ENCODE assay signal across 18 mouse cellular contexts in genomic region chr8:91205897-91206296, GRCm38 (mm10). TPM values are rescaled to one million over a fixed set of nuclear protein-coding genes. Genes with fewer than 3 reads are reported as not detected.
DNase-seq lines count a peak whose midpoint lies in the region; ATAC-seq lines count a peak whose summit lies in the region.
"Had no signal": no experiment of that assay in that cellular context is flagged by ENCODE, and none has a peak within 500 bp of the region (broad histone marks: within the 10 kb centered on the region; RNA-seq: fewer than 3 reads in every experiment).

No protein-coding gene starts in this region.

- DNase-seq in kidney, postnatal 36 days: no peak
- peak; percentile 18 for DNase-seq in brain, adult 2 months (ENCODE audit: low read depth, low spot score)
- DNase-seq in gastrocnemius, postnatal 25 days: no peak
- DNase-seq: adrenal gland, adult 2 months; adrenal gland, postnatal 10 days; adrenal gland, postnatal 25 days; cerebellum, adult 11-12 months; cerebellum, adult 2 months; cerebellum, adult 9-10 months; cerebellum, postnatal 10 days; cerebellum, postnatal 25 days had no signal

- H3K27me3 ChIP-seq in kidney, embryonic 14.5 days (ENCODE audit: control insufficient read depth, insufficient read depth, low read length): no peaks in the 10 kb centered on the region
- peaks cover 2% of the 10 kb centered on the region for H3K27me3 ChIP-seq in megakaryocyte, embryonic 14.5 days (replicated peaks)
- H3K27me3 ChIP-seq: embryonic facial prominence, embryonic 12.5 days; forebrain, embryonic 13.5 days; forebrain, embryonic 15.5 days had no signal

- no peak overlapping the region for H3K4me3 ChIP-seq in kidney, embryonic 14.5 days (ENCODE audit: low read length)
- peak overlapping the region; percentile 51 for H3K4me3 ChIP-seq in megakaryocyte, embryonic 14.5 days (replicated peaks)
- H3K4me3 ChIP-seq: embryonic facial prominence, embryonic 10.5 days; embryonic facial prominence, embryonic 12.5 days; forebrain, embryonic 13.5 days; forebrain, embryonic 15.5 days had no signal

- no peaks in the 10 kb centered on the region for H3K4me1 ChIP-seq in kidney, embryonic 14.5 days (ENCODE audit: control insufficient read depth, insufficient read depth, low read length)
- H3K4me1 ChIP-seq in megakaryocyte, embryonic 14.5 days: no peaks in the 10 kb centered on the region
- H3K4me1 ChIP-seq: embryonic facial prominence, embryonic 10.5 days; embryonic facial prominence, embryonic 12.5 days; forebrain, embryonic 13.5 days; forebrain, embryonic 15.5 days had no signal

- no peak overlapping the region for H3K27ac ChIP-seq in kidney, embryonic 14.5 days (ENCODE audit: low read depth, low read length)
- H3K27ac ChIP-seq: embryonic facial prominence, embryonic 10.5 days; embryonic facial prominence, embryonic 12.5 days; forebrain, embryonic 13.5 days; forebrain, embryonic 15.5 days had no signal

- H3K36me3 ChIP-seq in kidney, embryonic 14.5 days (ENCODE audit: control insufficient read depth, insufficient read depth, low read length): no peaks in the 10 kb centered on the region
- no peaks in the 10 kb centered on the region for H3K36me3 ChIP-seq in megakaryocyte, embryonic 14.5 days (replicated peaks; ENCODE audit: low read length)
- H3K36me3 ChIP-seq: embryonic facial prominence, embryonic 10.5 days; embryonic facial prominence, embryonic 12.5 days; forebrain, embryonic 15.5 days had no signal

- ATAC-seq in kidney, embryonic 14.5 days (ENCODE audit: low FRiP score, low TSS enrichment): peak; percentile 68
- ATAC-seq in megakaryocyte, adult 5-6 weeks (ENCODE audit: poor library complexity, severe bottlenecking): no peak
- ATAC-seq: forebrain, embryonic 13.5 days; forebrain, embryonic 15.5 days had no signal

- H3K4me2 ChIP-seq in kidney, embryonic 14.5 days (replicated peaks; ENCODE audit: low read depth, low read length): no peak overlapping the region
- H3K4me2 ChIP-seq: embryonic facial prominence, embryonic 12.5 days; forebrain, embryonic 13.5 days; forebrain, embryonic 15.5 days had no signal

- WGBS in kidney, embryonic 14.5 days: 56% methylated on average over 6 of the region's 6 CpGs

- H3K9me3 ChIP-seq in kidney, embryonic 14.5 days (ENCODE audit: control insufficient read depth, low read length): no peaks in the 10 kb centered on the region
- H3K9me3 ChIP-seq in megakaryocyte, embryonic 14.5 days: peaks cover 10% of the 10 kb centered on the region; the same call in 1 of the 2 replicates
- H3K9me3 ChIP-seq: embryonic facial prominence, embryonic 10.5 days; embryonic facial prominence, embryonic 12.5 days; forebrain, embryonic 13.5 days; forebrain, embryonic 15.5 days had no signal

- H3K9ac ChIP-seq in kidney, embryonic 14.5 days (ENCODE audit: low read depth, low read length): no peak overlapping the region
- H3K9ac ChIP-seq: embryonic facial prominence, embryonic 12.5 days; forebrain, embryonic 13.5 days; forebrain, embryonic 15.5 days had no signal

RNA-seq across cellular contexts. Expression of gene Aktip, which starts 6.1 kb away (rescaled TPM):
- 60.3 and 69.5 TPM in 2 replicates for polyA plus RNA-seq in kidney, embryonic 14.5 days (2014; fragmentation: Nextera tagmentation; extraction: Ambion mirVana)
- 3.2 TPM in 1 of 2 replicates, not detected in the other for polyA plus RNA-seq in megakaryocyte, embryonic 14.5 days (2012; ENCODE audit: insufficient read depth, low replicate concordance)
- total RNA-seq in megakaryocyte, adult 5-6 weeks (2015): 10.8 and 11.3 TPM in 2 replicates
- 14.1 and 15.0 TPM in 2 replicates for total RNA-seq in megakaryocyte, adult 5-6 weeks (2017)
- total RNA-seq in gastrocnemius, postnatal 25 days (2021): 10 to 100 TPM; 33.2 to 38.1 TPM
